Mouse (Mus musculus): ENCODE measurements around the gene Ift46.

DNA sequence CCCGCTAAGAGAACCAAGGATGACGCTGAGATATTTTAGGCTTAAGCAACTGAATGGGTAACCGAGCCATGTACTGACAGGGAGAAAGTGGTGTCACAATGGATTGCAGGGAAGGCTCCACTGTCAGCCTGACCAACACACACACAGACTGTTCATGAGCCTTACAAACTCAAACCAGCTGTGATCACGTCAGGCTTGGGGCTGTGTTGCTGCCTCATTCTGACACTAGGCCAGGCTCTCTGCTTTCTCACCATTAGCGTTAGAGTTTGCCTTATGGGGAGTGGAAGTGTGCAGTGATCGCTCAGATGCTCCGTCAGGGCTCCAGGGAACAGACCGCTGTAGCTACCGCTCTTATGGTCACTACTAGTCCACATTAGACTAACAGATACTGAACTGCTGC, 25.1 kb downstream of the Ift46 start:
- TF ChIP-seq CTCF (conservative IDR thresholded peaks at IDR 0.05; ENCODE audit: low read length) (no peak), NANOG (IDR thresholded peaks at IDR 0.05; ENCODE audit: borderline replicate concordance, low read length) (no peak)

Measured in E14TG2a.4 (cell line).